Mouse (Mus musculus) MEL (cell line): ENCODE results near the gene Olfr65. TPM values are rescaled to one million over a fixed set of nuclear protein-coding genes. Genes with fewer than 3 reads are reported as not detected.

Source experiments
- DNase-seq: peaks from one replicate; pipeline ENCODE4 v3.0.0; 2011; ENCODE audit warnings: low read depth, low spot score
- H3K27ac ChIP-seq: 2 replicates; pipeline ENCODE4 v1.5.1; 2012; ENCODE audit warnings: low read depth, mild to moderate bottlenecking, control low read depth, low read length, moderate library complexity; ENCODE audit not compliant: control insufficient read depth
- H3K27me3 ChIP-seq, 2 experiments: fragments of 150-350 bp in 1 of 2; sonication (generic) in 1 of 2; 2 replicates each; pipeline ENCODE4 v1.6.1; 2012; ENCODE audit warnings: low read length in 2 of 2, mild to moderate bottlenecking in 2 of 2, improper control_type of control experiment in 1 of 2, moderate library complexity in 1 of 2; ENCODE audit not compliant: insufficient read depth in 2 of 2, control insufficient read depth in 1 of 2
- H3K36me3 ChIP-seq, 2 experiments: 2 replicates each; pipeline ENCODE4 v1.6.1; 2012 to 2014; ENCODE audit warnings: low read length in 2 of 2, improper control_type of control experiment in 1 of 2, inconsistent platforms in 1 of 2, mild to moderate bottlenecking in 1 of 2; ENCODE audit not compliant: insufficient read depth in 2 of 2, control insufficient read depth in 1 of 2
- H3K4me1 ChIP-seq, 2 experiments: fragments of 150-350 bp in 1 of 2; sonication (generic) in 1 of 2; 2 replicates each; pipeline ENCODE4 v1.6.1; 2012; ENCODE audit warnings: low read length in 2 of 2, improper control_type of control experiment in 1 of 2, mild to moderate bottlenecking in 1 of 2; ENCODE audit not compliant: insufficient read depth in 2 of 2, control insufficient read depth in 1 of 2
- H3K4me3 ChIP-seq, 2 experiments: fragments of 150-350 bp in 1 of 2; sonication (generic) in 1 of 2; 2 replicates each; pipeline ENCODE4 v1.5.1; 2012; ENCODE audit warnings: low read depth in 2 of 2, low read length in 2 of 2, mild to moderate bottlenecking in 2 of 2, moderate library complexity in 2 of 2, control low read depth in 1 of 2, improper control_type of control experiment in 1 of 2; ENCODE audit not compliant: control insufficient read depth in 1 of 2, insufficient read depth in 1 of 2
- H3K79me2 ChIP-seq: 2 replicates; pipeline ENCODE4 v1.6.1; 2012; ENCODE audit warnings: mild to moderate bottlenecking, low read length, moderate library complexity; ENCODE audit not compliant: control insufficient read depth, poor library complexity, insufficient read depth
- H3K9ac ChIP-seq: 2 replicates; pipeline ENCODE4 v1.6.1; 2012; ENCODE audit warnings: low read depth, mild to moderate bottlenecking, control low read depth, low read length, moderate library complexity; ENCODE audit not compliant: control insufficient read depth, poor library complexity, severe bottlenecking
- H3K9me3 ChIP-seq: fragments of 150-350 bp; sonication (generic); replicated peaks from 2 replicates; pipeline ENCODE4 v1.6.1; 2012; ENCODE audit warnings: mild to moderate bottlenecking, low read length, improper control_type of control experiment, moderate library complexity; ENCODE audit not compliant: insufficient read depth
- CHD1 ChIP-seq: IDR thresholded peaks from 2 replicates; pipeline ENCODE4 v1.6.1; 2012; ENCODE audit warnings: low read depth, mild to moderate bottlenecking, inconsistent platforms, low read length, improper control_type of control experiment
- CTCF ChIP-seq, 3 experiments: IDR thresholded peaks in 2 of 3; conservative IDR thresholded peaks in 1 of 3; 2 replicates each; pipeline ENCODE4 v1.5.1; 2011 to 2012; ENCODE audit warnings: low read length in 3 of 3, low read depth in 2 of 3, mild to moderate bottlenecking in 2 of 3, improper control_type of control experiment in 1 of 3, inconsistent platforms in 1 of 3, mixed read lengths in 1 of 3, moderate library complexity in 1 of 3; ENCODE audit not compliant: control insufficient read depth in 1 of 3, insufficient read depth in 1 of 3, poor library complexity in 1 of 3, severe bottlenecking in 1 of 3
- ELF1 ChIP-seq: IDR thresholded peaks from 2 replicates; pipeline ENCODE4 v1.6.1; 2014; ENCODE audit warnings: low read depth, mild to moderate bottlenecking, inconsistent platforms, low read length, improper control_type of control experiment, moderate library complexity
- EP300 ChIP-seq, 2 experiments: IDR thresholded peaks; 2 replicates each; pipeline ENCODE4 v1.6.1; 2011; ENCODE audit warnings: improper control_type of control experiment in 2 of 2, low read length in 2 of 2, low read depth in 1 of 2, mild to moderate bottlenecking in 1 of 2
- ETS1 ChIP-seq: IDR thresholded peaks from 2 replicates; pipeline ENCODE4 v1.6.1; 2012; ENCODE audit warnings: low read depth, mild to moderate bottlenecking, inconsistent platforms, low read length, improper control_type of control experiment, moderate library complexity
- GABPA ChIP-seq: IDR thresholded peaks from 2 replicates; pipeline ENCODE4 v1.6.1; 2012; ENCODE audit warnings: low read depth, mild to moderate bottlenecking, inconsistent platforms, low read length, improper control_type of control experiment, moderate library complexity
- GATA1 ChIP-seq: IDR thresholded peaks from 2 replicates; pipeline ENCODE4 v1.6.1; 2011; ENCODE audit warnings: low read depth, low read length, improper control_type of control experiment
- KAT2A ChIP-seq: conservative IDR thresholded peaks from 2 replicates; pipeline ENCODE4 v1.6.1; 2012; ENCODE audit warnings: low read depth, low read length, improper control_type of control experiment, inconsistent platforms
- MAFK ChIP-seq: IDR thresholded peaks from 2 replicates; pipeline ENCODE4 v1.6.1; 2011; ENCODE audit warnings: low read depth, mild to moderate bottlenecking, low read length, improper control_type of control experiment, borderline replicate concordance
- MEF2A ChIP-seq: IDR thresholded peaks from 2 replicates; pipeline ENCODE4 v1.6.1; 2014; ENCODE audit warnings: low read depth, mild to moderate bottlenecking, inconsistent platforms, low read length, improper control_type of control experiment; ENCODE audit not compliant: poor library complexity, insufficient replicate concordance, severe bottlenecking; ENCODE audit errors: extremely low read depth
- MXI1 ChIP-seq: IDR thresholded peaks from 2 replicates; pipeline ENCODE4 v1.6.1; 2011; ENCODE audit warnings: mild to moderate bottlenecking, low read depth, low read length, improper control_type of control experiment
- MYB ChIP-seq: IDR thresholded peaks from 2 replicates; pipeline ENCODE4 v1.6.1; 2011; ENCODE audit warnings: mild to moderate bottlenecking, low read depth, low read length, improper control_type of control experiment
- MYC ChIP-seq: IDR thresholded peaks from 2 replicates; pipeline ENCODE4 v1.6.1; 2011; ENCODE audit warnings: low read depth, mild to moderate bottlenecking, low read length, improper control_type of control experiment, moderate library complexity
- NELFE ChIP-seq: IDR thresholded peaks from 2 replicates; pipeline ENCODE4 v1.6.1; 2011; ENCODE audit warnings: low read depth, low read length, improper control_type of control experiment
- NRF1 ChIP-seq: IDR thresholded peaks from 2 replicates; pipeline ENCODE4 v1.6.1; 2014; ENCODE audit warnings: low read depth, mild to moderate bottlenecking, inconsistent platforms, low read length, improper control_type of control experiment, moderate library complexity; ENCODE audit not compliant: poor library complexity, insufficient read depth, severe bottlenecking
- POLR2A ChIP-seq, 2 experiments: IDR thresholded peaks; 2 replicates each; pipeline ENCODE4 v1.6.1; 2011 to 2012; ENCODE audit warnings: low read length in 2 of 2, mild to moderate bottlenecking in 2 of 2, control low read depth in 1 of 2, improper control_type of control experiment in 1 of 2, low read depth in 1 of 2, moderate library complexity in 1 of 2; ENCODE audit not compliant: control insufficient read depth in 1 of 2, insufficient read depth in 1 of 2, poor library complexity in 1 of 2
- POLR2AphosphoS5 ChIP-seq: IDR thresholded peaks from 2 replicates; pipeline ENCODE4 v1.6.1; 2012; ENCODE audit warnings: low read depth, borderline replicate concordance, mild to moderate bottlenecking, inconsistent platforms, low read length, moderate library complexity, mixed read lengths
- RAD21 ChIP-seq: IDR thresholded peaks from 2 replicates; pipeline ENCODE4 v1.6.1; 2011; ENCODE audit warnings: mild to moderate bottlenecking, low read depth, low read length, improper control_type of control experiment
- RCOR1 ChIP-seq: IDR thresholded peaks from 2 replicates; pipeline ENCODE4 v1.6.1; 2012; ENCODE audit warnings: low read depth, mild to moderate bottlenecking, inconsistent platforms, low read length, improper control_type of control experiment
- TAL1 ChIP-seq: IDR thresholded peaks from 2 replicates; pipeline ENCODE4 v1.6.1; 2012; ENCODE audit warnings: mild to moderate bottlenecking, inconsistent platforms, low read length, moderate library complexity, mixed read lengths
- TBP ChIP-seq: IDR thresholded peaks from 2 replicates; pipeline ENCODE4 v1.8.0; 2011; ENCODE audit warnings: low read depth, low read length, improper control_type of control experiment
- TCF12 ChIP-seq: IDR thresholded peaks from 2 replicates; pipeline ENCODE4 v1.6.1; 2014; ENCODE audit warnings: low read depth, mild to moderate bottlenecking, inconsistent platforms, low read length, improper control_type of control experiment, moderate library complexity
- USF1 ChIP-seq: IDR thresholded peaks from 2 replicates; pipeline ENCODE4 v1.6.1; 2014; ENCODE audit warnings: low read depth, mild to moderate bottlenecking, inconsistent platforms, low read length, improper control_type of control experiment, moderate library complexity
- ZMIZ1 ChIP-seq: IDR thresholded peaks from 2 replicates; pipeline ENCODE4 v1.6.1; 2012; ENCODE audit warnings: low read depth, mild to moderate bottlenecking, inconsistent platforms, low read length, improper control_type of control experiment, moderate library complexity
- ZNF384 ChIP-seq: IDR thresholded peaks from 2 replicates; pipeline ENCODE4 v1.6.1; 2012; ENCODE audit warnings: low read depth, mild to moderate bottlenecking, inconsistent platforms, low read length, improper control_type of control experiment
- polyA plus RNA-seq, 2 experiments: library from polyadenylated mRNA; stranded (reverse) in 1 of 2; unstranded in 1 of 2; fragments of >175 nt in 1 of 2; fragments of >200 nt in 1 of 2; gene quantifications; 2 replicates each; pipeline versions ENCODE4 v1.2.1 to v1.2.4; 2012; ENCODE audit warnings: low replicate concordance in 2 of 2, low read depth in 1 of 2; ENCODE audit not compliant: insufficient read length in 2 of 2, insufficient read depth in 1 of 2, missing spikeins in 1 of 2
- total RNA-seq: library from RNA; depleted of rRNA; stranded (reverse); fragments of 300-350 nt; gene quantifications from 2 replicates; pipeline ENCODE4 v1.2.3, GENCODE M21; 2012; rRNA removed

Gene Olfr65
- not detected in 2 replicates for total RNA-seq
- polyA plus RNA-seq: not detected

GRCm38 (mm10) chr7:103903187-103903586 lies at the start of gene Olfr65:
Gene Olfr65 (plus strand): TSS chr7:103903487.
- no peak within 1 kb of the TSS for H3K4me3 ChIP-seq
- no peak for DNase-seq
- H3K36me3 ChIP-seq: peaks cover 0 to 3% of the 10 kb centered on the region in 2 experiments; a peak in 1 of 4 replicates
- H3K27me3 ChIP-seq: peaks cover 0 to 1% of the 10 kb centered on the region in 2 experiments; a peak in 2 of 4 replicates
- no peak within 1 kb of the TSS for H3K9ac ChIP-seq
- no peaks in the 10 kb centered on the region for H3K9me3 ChIP-seq
- TF ChIP-seq MYB (no peak), NRF1 (no peak), ELF1 (no peak), EP300 (IDR thresholded peaks at IDR 0.05; ENCODE audit: low read depth in 1 of 2, low read length in 2 of 2) (no peak), GABPA (no peak), ZNF384 (no peak), KAT2A (no peak), ZMIZ1 (no peak), TCF12 (no peak), TAL1 (no peak), GATA1 (no peak), MXI1 (no peak), NELFE (no peak), CHD1 (no peak), POLR2A (IDR thresholded peaks at IDR 0.05; ENCODE audit: control insufficient read depth in 1 of 2, insufficient read depth in 1 of 2, low read depth in 1 of 2, low read length in 2 of 2, poor library complexity in 1 of 2) (no peak), CTCF (IDR thresholded peaks at IDR 0.05 in 2 of 3, conservative IDR thresholded peaks at IDR 0.05 in 1 of 3; ENCODE audit: control insufficient read depth in 1 of 3, insufficient read depth in 1 of 3, low read depth in 2 of 3, low read length in 3 of 3, poor library complexity in 1 of 3, severe bottlenecking in 1 of 3) (no peak), RCOR1 (no peak), MYC (no peak)
- H3K79me2 ChIP-seq: no peaks in the 10 kb centered on the region
- H3K4me1 ChIP-seq: no peaks in the 10 kb centered on the region
- no peak within 1 kb of the TSS for H3K27ac ChIP-seq

GRCm38 (mm10) chr7:103854669-103855068 lies 48.6 kb upstream of the Olfr65 start:
- Histone ChIP-seq H3K4me3 (no peak overlapping the region), H3K79me2 (no peaks in the 10 kb centered on the region), H3K4me1 (peaks cover 9 to 24% of the 10 kb centered on the region in 2 experiments), H3K9ac (no peak overlapping the region), H3K27ac (no peak overlapping the region), H3K36me3 (peaks cover 0 to 24% of the 10 kb centered on the region in 2 experiments; a peak in 2 of 4 replicates), H3K27me3 (no peaks in the 10 kb centered on the region), H3K9me3 (no peaks in the 10 kb centered on the region)
- DNase-seq: peak; percentile 70
- no peak for TF ChIP-seq RAD21
- TF ChIP-seq TCF12: peak; percentile 95
- peak; percentile 98 for TF ChIP-seq RCOR1
- TF ChIP-seq MYC: 0 out of 2 replicates have a peak, but pooled peaks have one; percentile 35
- peak; percentile 71 for TF ChIP-seq TAL1
- peak; percentile 89 for TF ChIP-seq ETS1
- peak; percentile 89 to 91 for TF ChIP-seq EP300 (IDR thresholded peaks at IDR 0.05; ENCODE audit: low read depth in 1 of 2, low read length in 2 of 2)
- TF ChIP-seq NELFE: no peak
- peak; percentile 23; the same call in 1 of the 2 replicates for TF ChIP-seq KAT2A
- peak; percentile 86 for TF ChIP-seq GATA1
- no peak for TF ChIP-seq POLR2AphosphoS5
- no peak for TF ChIP-seq TBP
- peak; percentile 44; the same call in 1 of the 2 replicates for TF ChIP-seq MEF2A
- peak; percentile 67; the same call in 1 of the 2 replicates for TF ChIP-seq MAFK
- TF ChIP-seq USF1: no peak
